Mouse (Mus musculus): ENCODE measurements around the gene Bpifa3. TPM values are rescaled to one million over a fixed set of nuclear protein-coding genes. Genes with fewer than 3 reads are reported as not detected.
"Not testable (repeated sequence)": the region's sequence is repeated elsewhere in the genome, so short reads cannot be mapped to it uniquely, and the experiment has no call there.

The Bpifa3 gene
- polyA plus RNA-seq, 1 experiment from 2014 or later, result not detected

- ATAC-seq (ENCODE audit: insufficient read depth, low FRiP score, low TSS enrichment) (no peak), DNase-seq (ENCODE audit: low spot score) (no peak)
- WGBS, result 60% methylated on average over 3 of the region's 3 CpGs
- Histone ChIP-seq H3K27me3 (ENCODE audit: control insufficient read depth, insufficient read depth, low read length) (no peaks in the 10 kb centered on the region), H3K4me3 (ENCODE audit: low read depth, low read length) (no peak overlapping the region), H3K27ac (ENCODE audit: low read depth, low read length) (no peak overlapping the region), H3K36me3 (ENCODE audit: control insufficient read depth, insufficient read depth, low read length) (no peaks in the 10 kb centered on the region), H3K4me2 (ENCODE audit: low read depth) (no peak overlapping the region), H3K9ac (ENCODE audit: low read length) (no peak overlapping the region), H3K9me3 (ENCODE audit: control insufficient read depth, low read length) (no peaks in the 10 kb centered on the region), H3K4me1 (ENCODE audit: control insufficient read depth, insufficient read depth, low read length) (no peaks in the 10 kb centered on the region)
These were observed 39.0 kb downstream of the Bpifa3 start for GRCm38 (mm10) chr2:154169172-154169571.

GRCm38 (mm10) chr2:154171621-154172020 lies 41.5 kb downstream of the Bpifa3 start:
- no peaks in the 10 kb centered on the region for H3K9me3 ChIP-seq (ENCODE audit: control insufficient read depth, low read length)
- H3K9ac ChIP-seq (ENCODE audit: low read length), result no peak overlapping the region
- H3K27ac ChIP-seq (ENCODE audit: low read depth, low read length), result no peak overlapping the region
- no peak for ATAC-seq (ENCODE audit: insufficient read depth, low FRiP score, low TSS enrichment)
- DNase-seq (ENCODE audit: low spot score), result no peak
- H3K27me3 ChIP-seq (ENCODE audit: control insufficient read depth, insufficient read depth, low read length), result no peaks in the 10 kb centered on the region
- H3K4me3 ChIP-seq (ENCODE audit: low read depth, low read length), result no peak overlapping the region
- H3K4me2 ChIP-seq (ENCODE audit: low read depth), result no peak overlapping the region
- H3K4me1 ChIP-seq (ENCODE audit: control insufficient read depth, insufficient read depth, low read length), result no peaks in the 10 kb centered on the region
- 68% methylated on average over 6 of the region's 6 CpGs for WGBS
- H3K36me3 ChIP-seq (ENCODE audit: control insufficient read depth, insufficient read depth, low read length), result no peaks in the 10 kb centered on the region

DNA sequence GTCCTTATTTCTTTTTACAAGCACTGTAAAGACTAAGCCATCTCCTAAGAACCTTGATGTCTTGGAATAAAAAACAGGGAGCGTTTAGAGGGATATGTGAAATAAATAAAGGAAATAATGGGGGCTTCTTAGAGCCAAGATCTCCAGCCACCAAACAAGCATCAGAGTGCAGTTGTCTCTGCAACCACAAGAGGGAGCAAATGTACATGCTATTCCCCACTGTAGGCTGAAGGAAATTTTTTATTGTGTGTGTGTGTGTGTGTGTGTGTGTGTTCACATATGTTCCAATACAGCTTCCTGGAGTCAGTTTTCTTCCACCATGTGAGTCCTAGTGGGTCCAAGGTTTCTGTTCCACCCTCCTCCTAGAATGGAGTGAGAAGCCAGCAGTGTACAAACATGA lies 43.2 kb downstream of the Bpifa3 start:
- no peak for DNase-seq (ENCODE audit: low spot score)
- Histone ChIP-seq H3K9ac (ENCODE audit: low read length) (no peak overlapping the region), H3K4me2 (ENCODE audit: low read depth) (no peak overlapping the region), H3K27ac (ENCODE audit: low read depth, low read length) (no peak overlapping the region), H3K27me3 (ENCODE audit: control insufficient read depth, insufficient read depth, low read length) (no peaks in the 10 kb centered on the region), H3K4me3 (ENCODE audit: low read depth, low read length) (no peak overlapping the region), H3K9me3 (ENCODE audit: control insufficient read depth, low read length) (no peaks in the 10 kb centered on the region), H3K36me3 (ENCODE audit: control insufficient read depth, insufficient read depth, low read length) (no peaks in the 10 kb centered on the region), H3K4me1 (ENCODE audit: control insufficient read depth, insufficient read depth, low read length) (no peaks in the 10 kb centered on the region)
- no peak for ATAC-seq (ENCODE audit: insufficient read depth, low FRiP score, low TSS enrichment)
- 48% methylated on average over 1 of the region's 1 CpGs for WGBS

DNA sequence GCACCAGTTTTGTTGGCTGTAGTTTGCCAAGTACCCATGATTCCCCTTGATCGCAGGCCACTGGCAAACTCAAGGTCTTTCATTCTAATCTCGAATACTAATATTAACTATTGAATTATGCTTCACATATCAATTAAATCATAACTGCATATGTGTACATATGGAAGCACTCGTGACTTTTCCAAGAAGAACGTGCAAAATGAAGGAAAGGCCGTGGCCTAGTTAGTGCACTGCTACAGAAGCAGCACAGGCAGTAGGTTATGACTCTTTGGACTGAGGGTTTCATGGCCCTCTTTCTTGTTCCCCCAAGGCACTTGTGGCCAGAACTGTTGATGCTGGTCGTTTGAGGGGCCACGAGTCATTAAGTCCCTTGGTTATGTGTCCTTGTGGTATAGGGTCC lies 51.8 kb downstream of the Bpifa3 start:
- not testable (repeated sequence) for H3K4me2 ChIP-seq (ENCODE audit: low read depth); H3K36me3 ChIP-seq (ENCODE audit: control insufficient read depth, insufficient read depth, low read length); H3K9me3 ChIP-seq (ENCODE audit: control insufficient read depth, low read length); H3K4me3 ChIP-seq (ENCODE audit: low read depth, low read length); ATAC-seq (ENCODE audit: insufficient read depth, low FRiP score, low TSS enrichment); H3K4me1 ChIP-seq (ENCODE audit: control insufficient read depth, insufficient read depth, low read length); H3K27me3 ChIP-seq (ENCODE audit: control insufficient read depth, insufficient read depth, low read length); DNase-seq (ENCODE audit: low spot score); H3K27ac ChIP-seq (ENCODE audit: low read depth, low read length); H3K9ac ChIP-seq (ENCODE audit: low read length)
- 84% methylated on average over 7 of the region's 7 CpGs for WGBS

- not testable (repeated sequence) for H3K36me3 ChIP-seq (ENCODE audit: control insufficient read depth, insufficient read depth, low read length); ATAC-seq (ENCODE audit: insufficient read depth, low FRiP score, low TSS enrichment)
- 70% methylated on average over 4 of the region's 4 CpGs for WGBS
These were observed 52.9 kb downstream of the Bpifa3 start for GRCm38 (mm10) chr2:154183061-154183460.

GRCm38 (mm10) chr2:154185319-154185718 lies 55.2 kb downstream of the Bpifa3 start:
- Histone ChIP-seq H3K27me3 (ENCODE audit: control insufficient read depth, insufficient read depth, low read length) (no peaks in the 10 kb centered on the region), H3K4me2 (ENCODE audit: low read depth) (no peak overlapping the region), H3K4me1 (ENCODE audit: control insufficient read depth, insufficient read depth, low read length) (no peaks in the 10 kb centered on the region), H3K27ac (ENCODE audit: low read depth, low read length) (no peak overlapping the region), H3K9ac (ENCODE audit: low read length) (no peak overlapping the region), H3K9me3 (ENCODE audit: control insufficient read depth, low read length) (no peaks in the 10 kb centered on the region), H3K36me3 (ENCODE audit: control insufficient read depth, insufficient read depth, low read length) (no peaks in the 10 kb centered on the region), H3K4me3 (ENCODE audit: low read depth, low read length) (no peak overlapping the region)
- ATAC-seq (ENCODE audit: insufficient read depth, low FRiP score, low TSS enrichment) (no peak), DNase-seq (ENCODE audit: low spot score) (no peak)
- whole genome bisulfite sequencing, result 88% methylated on average over 6 of the region's 6 CpGs

More at GRCm38 (mm10) chr2:154183061-154183460, 52.9 kb downstream of the Bpifa3 start:
- not testable (repeated sequence) for H3K4me1 ChIP-seq (ENCODE audit: control insufficient read depth, insufficient read depth, low read length); H3K9ac ChIP-seq (ENCODE audit: low read length); H3K4me3 ChIP-seq (ENCODE audit: low read depth, low read length); H3K27ac ChIP-seq (ENCODE audit: low read depth, low read length); H3K4me2 ChIP-seq (ENCODE audit: low read depth); H3K9me3 ChIP-seq (ENCODE audit: control insufficient read depth, low read length); H3K27me3 ChIP-seq (ENCODE audit: control insufficient read depth, insufficient read depth, low read length); DNase-seq (ENCODE audit: low spot score)

GRCm38 (mm10) chr2:154185748-154186147 lies 55.6 kb downstream of the Bpifa3 start:
- Histone ChIP-seq H3K36me3 (ENCODE audit: control insufficient read depth, insufficient read depth, low read length) (no peaks in the 10 kb centered on the region), H3K9ac (ENCODE audit: low read length) (no peak overlapping the region), H3K27me3 (ENCODE audit: control insufficient read depth, insufficient read depth, low read length) (no peaks in the 10 kb centered on the region), H3K4me3 (ENCODE audit: low read depth, low read length) (no peak overlapping the region), H3K27ac (ENCODE audit: low read depth, low read length) (no peak overlapping the region), H3K4me1 (ENCODE audit: control insufficient read depth, insufficient read depth, low read length) (no peaks in the 10 kb centered on the region), H3K4me2 (ENCODE audit: low read depth) (no peak overlapping the region), H3K9me3 (ENCODE audit: control insufficient read depth, low read length) (no peaks in the 10 kb centered on the region)
- DNase-seq (ENCODE audit: low spot score) (no peak), ATAC-seq (ENCODE audit: insufficient read depth, low FRiP score, low TSS enrichment) (no peak)
- 91% methylated on average over 3 of the region's 3 CpGs for WGBS

- H3K4me2 ChIP-seq (ENCODE audit: low read depth), result no peak overlapping the region
- H3K36me3 ChIP-seq (ENCODE audit: control insufficient read depth, insufficient read depth, low read length), result no peaks in the 10 kb centered on the region
- H3K9me3 ChIP-seq (ENCODE audit: control insufficient read depth, low read length), result no peaks in the 10 kb centered on the region
- no peak for ATAC-seq (ENCODE audit: insufficient read depth, low FRiP score, low TSS enrichment)
- H3K4me1 ChIP-seq (ENCODE audit: control insufficient read depth, insufficient read depth, low read length), result no peaks in the 10 kb centered on the region
- H3K27me3 ChIP-seq (ENCODE audit: control insufficient read depth, insufficient read depth, low read length), result no peaks in the 10 kb centered on the region
- H3K4me3 ChIP-seq (ENCODE audit: low read depth, low read length), result no peak overlapping the region
- 42% methylated on average over 5 of the region's 5 CpGs for WGBS
- H3K9ac ChIP-seq (ENCODE audit: low read length), result no peak overlapping the region
- H3K27ac ChIP-seq (ENCODE audit: low read depth, low read length), result no peak overlapping the region
- no peak for DNase-seq (ENCODE audit: low spot score)
These were observed 57.3 kb downstream of the Bpifa3 start for GRCm38 (mm10) chr2:154187468-154187867.
